Mouse (Mus musculus) liver, adult 2 months (tissue): ENCODE measurements around the gene Meaf6. TPM values are rescaled to one million over a fixed set of nuclear protein-coding genes. Genes with fewer than 3 reads are reported as not detected.
A peak's percentile ranks its signal among the peaks of the same experiment; 100 is the strongest.

Source experiments
- DNase-seq: peaks from one replicate; pipeline ENCODE4 v3.0.0-alpha.2; 2011; ENCODE audit warnings: low read depth, low spot score; ENCODE audit errors: extremely low read depth
- H3K27ac ChIP-seq: fragments of 200-500 bp; replicated peaks from 2 replicates; pipeline ENCODE4 v1.5.1; 2012; ENCODE audit warnings: low read depth, mild to moderate bottlenecking, control low read depth, inconsistent platforms, low read length; ENCODE audit not compliant: insufficient read depth
- H3K27me3 ChIP-seq: fragments of 200-500 bp; 2 replicates; pipeline ENCODE4 v1.6.1; 2012; ENCODE audit warnings: mild to moderate bottlenecking, moderate library complexity, low read length, inconsistent platforms; ENCODE audit not compliant: control insufficient read depth, insufficient read depth
- H3K36me3 ChIP-seq: fragments of 200-500 bp; 2 replicates; pipeline ENCODE4 v1.6.1; 2012; ENCODE audit warnings: low read length, inconsistent platforms; ENCODE audit not compliant: control insufficient read depth, insufficient read depth
- H3K4me1 ChIP-seq: fragments of 200-500 bp; 2 replicates; pipeline ENCODE4 v1.6.1; 2011; ENCODE audit warnings: low read length; ENCODE audit not compliant: control insufficient read depth, insufficient read depth
- H3K4me3 ChIP-seq: fragments of 200-500 bp; 2 replicates; pipeline ENCODE4 v1.5.1; 2011; ENCODE audit warnings: low read depth, mild to moderate bottlenecking, control low read depth, low read length, moderate library complexity; ENCODE audit not compliant: insufficient read depth
- H3K79me2 ChIP-seq: fragments of 200-500 bp; 2 replicates; pipeline ENCODE4 v1.6.1; 2012; ENCODE audit warnings: inconsistent platforms, mild to moderate bottlenecking, low read length, moderate library complexity; ENCODE audit not compliant: control insufficient read depth, insufficient read depth
- H3K9ac ChIP-seq: fragments of 200-500 bp; 2 replicates; pipeline ENCODE4 v1.6.1; 2012; ENCODE audit warnings: low read depth, mild to moderate bottlenecking, control low read depth, inconsistent platforms, low read length
- CTCF ChIP-seq: fragments of 200-500 bp; IDR thresholded peaks from 2 replicates; pipeline ENCODE4 v1.5.1; 2011; ENCODE audit warnings: low read depth, low read length, control low read depth
- POLR2A ChIP-seq: fragments of 200-500 bp; IDR thresholded peaks from 2 replicates; pipeline ENCODE4 v1.6.1; 2011; ENCODE audit warnings: low read length, control low read depth; ENCODE audit not compliant: insufficient read depth; ENCODE audit errors: extremely low read depth
- whole genome bisulfite sequencing: fragments of 180-500 bp; shearing (Covaris S2); methylation state at CpG from one replicate; pipeline ENCODE4 v1.1.7; 2018; 5-methylcytosine and 5-hydroxymethylcytosine counted together
- polyA plus RNA-seq: library from polyadenylated mRNA; depleted of rRNA; stranded (reverse); fragments of >200 nt; gene quantifications from 2 replicates; pipeline ENCODE4 v1.2.3, GENCODE M21; 2012
- total RNA-seq: library from RNA; depleted of rRNA; stranded (reverse); fragments of >200 nt; gene quantifications from 2 replicates; pipeline ENCODE4 v1.2.3, GENCODE M21; 2014

Gene Meaf6
- total and polyA plus RNA-seq, 2 experiments: 4.7 to 5.9 TPM

GRCm38 (mm10) chr4:125122431-125123278 lies 37.7 kb downstream of the Meaf6 start:
- 14% methylated on average over 16 of the region's 16 CpGs for WGBS
- DNase-seq: peak; percentile 73
- no peak overlapping the region for H3K4me3 ChIP-seq
- no peaks in the 10 kb centered on the region; the same call in 1 of the 2 replicates for H3K79me2 ChIP-seq
- peaks cover 8% of the 10 kb centered on the region; the same call in 1 of the 2 replicates for H3K36me3 ChIP-seq
- peak overlapping the region; percentile 26; the same call in 1 of the 2 replicates for H3K9ac ChIP-seq
- peak overlapping the region; percentile 27 for H3K27ac ChIP-seq
- H3K27me3 ChIP-seq: no peaks in the 10 kb centered on the region
- peaks cover 27% of the 10 kb centered on the region for H3K4me1 ChIP-seq
- TF ChIP-seq CTCF (no peak), POLR2A (no peak)

DNA sequence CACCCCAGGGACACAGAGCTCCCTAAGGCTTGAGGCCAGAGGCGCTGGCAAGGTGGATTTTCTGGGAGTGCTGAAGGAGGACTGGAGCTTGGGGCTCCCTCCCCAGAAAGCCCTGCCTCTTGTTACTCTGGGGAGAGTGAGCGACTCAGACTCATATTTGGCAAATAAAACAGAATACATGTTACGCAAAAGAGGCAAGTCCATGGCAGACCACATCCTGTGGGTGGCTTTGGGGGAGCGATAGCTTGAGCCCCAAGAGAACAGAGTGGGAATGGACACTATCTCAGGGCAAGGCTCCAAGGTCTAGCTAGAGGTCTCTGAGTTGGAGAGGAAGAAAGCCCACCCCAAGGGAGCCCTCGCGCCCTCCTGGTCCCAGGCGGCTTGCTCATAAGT lies 38.3 kb downstream of the Meaf6 start:
- Histone ChIP-seq H3K36me3 (peaks cover 8% of the 10 kb centered on the region; the same call in 1 of the 2 replicates), H3K27me3 (no peaks in the 10 kb centered on the region), H3K4me3 (no peak overlapping the region), H3K4me1 (peaks cover 31% of the 10 kb centered on the region), H3K27ac (peak overlapping the region; percentile 27), H3K79me2 (no peaks in the 10 kb centered on the region; the same call in 1 of the 2 replicates), H3K9ac (no peak overlapping the region)
- TF ChIP-seq POLR2A (no peak), CTCF (no peak)
- no peak for DNase-seq
- 72% methylated on average over 7 of the region's 7 CpGs for WGBS

GRCm38 (mm10) chr4:125124424-125125209 lies 39.7 kb downstream of the Meaf6 start:
- no peak for TF ChIP-seq CTCF
- no peak for TF ChIP-seq POLR2A
- no peak overlapping the region for H3K4me3 ChIP-seq
- H3K79me2 ChIP-seq: no peaks in the 10 kb centered on the region; the same call in 1 of the 2 replicates
- H3K36me3 ChIP-seq: peaks cover 8% of the 10 kb centered on the region; the same call in 1 of the 2 replicates
- no peaks in the 10 kb centered on the region for H3K27me3 ChIP-seq
- peak; percentile 36 for DNase-seq
- WGBS: 51% methylated on average over 7 of the region's 7 CpGs
- peaks cover 32% of the 10 kb centered on the region for H3K4me1 ChIP-seq
- no peak overlapping the region for H3K9ac ChIP-seq
- H3K27ac ChIP-seq: peak overlapping the region; percentile 25

GRCm38 (mm10) chr4:125125361-125125921 lies 40.5 kb downstream of the Meaf6 start:
- H3K79me2 ChIP-seq: no peaks in the 10 kb centered on the region; the same call in 1 of the 2 replicates
- H3K27me3 ChIP-seq: no peaks in the 10 kb centered on the region
- no peak for TF ChIP-seq CTCF
- TF ChIP-seq POLR2A: no peak
- peaks cover 7% of the 10 kb centered on the region; the same call in 1 of the 2 replicates for H3K36me3 ChIP-seq
- no peak overlapping the region for H3K4me3 ChIP-seq
- peak overlapping the region; percentile 25; the same call in 1 of the 2 replicates for H3K27ac ChIP-seq
- DNase-seq: no peak
- WGBS: 79% methylated on average over 7 of the region's 7 CpGs
- H3K4me1 ChIP-seq: peaks cover 32% of the 10 kb centered on the region
- H3K9ac ChIP-seq: no peak overlapping the region

DNA sequence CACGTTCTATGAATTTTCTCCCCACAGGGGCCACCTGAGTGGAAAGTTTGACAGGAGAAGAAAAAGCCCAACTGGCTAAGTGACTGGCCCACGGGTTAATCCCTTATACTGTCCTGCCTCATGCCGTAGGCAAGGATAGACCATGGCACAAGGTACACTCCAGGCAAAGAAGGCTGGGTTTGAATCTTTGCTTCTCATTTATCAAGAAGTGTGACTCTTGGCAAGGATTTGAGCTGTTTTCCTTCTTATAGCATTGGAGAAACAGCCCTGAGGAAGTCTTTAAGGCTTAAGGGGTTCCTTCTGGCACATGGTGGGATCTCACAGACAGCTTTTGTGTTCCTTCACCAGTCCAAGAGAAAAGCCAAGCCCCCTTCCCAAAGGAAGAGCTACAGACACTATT lies 41.3 kb downstream of the Meaf6 start:
- no peak for DNase-seq
- no peaks in the 10 kb centered on the region; the same call in 1 of the 2 replicates for H3K79me2 ChIP-seq
- TF ChIP-seq CTCF (no peak), POLR2A (no peak)
- H3K27ac ChIP-seq: no peak overlapping the region
- peaks cover 32% of the 10 kb centered on the region for H3K4me1 ChIP-seq
- no peak overlapping the region for H3K9ac ChIP-seq
- no peaks in the 10 kb centered on the region for H3K27me3 ChIP-seq
- H3K36me3 ChIP-seq: peaks cover 3% of the 10 kb centered on the region; the same call in 1 of the 2 replicates
- no peak overlapping the region for H3K4me3 ChIP-seq
- 95% methylated on average over 3 of the region's 3 CpGs for WGBS
